Comparison of ENCODE assay signal across 8 mouse cellular contexts in the genomic region with DNA sequence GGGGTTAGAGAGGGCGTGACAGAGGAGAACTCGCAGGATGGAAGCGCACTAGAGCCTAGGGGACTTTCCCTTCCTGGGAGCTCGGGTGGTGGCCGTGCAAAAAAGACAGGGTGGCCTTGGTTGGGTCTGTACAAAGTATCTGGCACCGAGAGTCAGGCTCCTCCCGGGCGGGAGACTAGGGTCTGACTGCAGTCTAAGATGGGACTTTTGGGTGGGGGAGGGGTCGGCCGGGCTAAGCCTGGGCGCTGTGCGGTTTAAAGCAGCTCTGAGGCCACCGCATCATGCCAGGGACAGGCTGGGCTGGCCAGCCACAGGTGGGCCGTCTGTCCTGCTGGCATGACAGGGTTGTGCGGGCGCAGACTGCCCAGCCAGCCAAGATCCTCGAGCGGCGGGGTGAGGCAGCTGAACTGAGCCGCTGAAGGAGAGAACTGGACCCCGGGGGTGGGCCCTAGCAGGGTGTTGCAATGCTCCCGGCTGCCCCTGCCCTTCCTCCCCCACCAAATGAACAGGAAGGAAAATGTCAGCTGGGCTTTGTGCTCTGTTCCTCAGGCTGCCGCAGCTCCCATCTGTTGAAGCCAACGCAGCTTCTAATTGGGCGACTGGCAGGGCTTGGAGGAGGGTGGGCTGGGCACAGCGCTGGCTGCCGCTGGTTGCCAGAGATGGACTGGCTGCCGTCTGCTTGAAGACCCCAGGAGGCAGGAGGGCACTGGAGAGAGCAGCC. TPM values are rescaled to one million over a fixed set of nuclear protein-coding genes. Genes with fewer than 3 reads are reported as not detected.
DNase-seq lines count a peak whose midpoint lies in the region; ATAC-seq and TF ChIP-seq lines count a peak whose summit lies in the region.

No protein-coding gene starts in this region.

- peak; percentile 95 for DNase-seq in heart, adult 11 months
- DNase-seq in heart, adult 8-10 months (ENCODE audit: low spot score), result no peak
- peak; percentile 85 for DNase-seq in cerebellum, adult 9-11 months
- DNase-seq in frontal cortex, adult 2 months (ENCODE audit: extremely low spot score in 1 of 2, low spot score in 1 of 2), result peak; percentile 58 to 79
- DNase-seq in hindbrain, postnatal 0 days (ENCODE audit: low spot score), result peak; percentile 90
- DNase-seq in liver, embryonic 14.5 days (ENCODE audit: low read depth in 3 of 3, low spot score in 3 of 3), result no peak
- peak; percentile 84 to 90 for DNase-seq in right cerebral cortex, postnatal 10 days (ENCODE audit: low spot score in 2 of 2)

- WGBS in hindbrain, postnatal 0 days, result under 1% methylated on average over 28 of the region's 28 CpGs
- WGBS in liver, embryonic 14.5 days (ENCODE audit: insufficient replicate concordance), result under 1% methylated on average over 28 of the region's 28 CpGs

- H3K27me3 ChIP-seq in hindbrain, postnatal 0 days (ENCODE audit: insufficient read depth, low read length), result no peaks in the 10 kb centered on the region
- peaks cover 44% of the 10 kb centered on the region for H3K27me3 ChIP-seq in liver, embryonic 14.5 days (ENCODE audit: control insufficient read depth, insufficient read depth, low read length)

- H3K4me2 ChIP-seq in hindbrain, postnatal 0 days (ENCODE audit: low read depth, low read length), result peak overlapping the region; percentile 91
- peak overlapping the region; percentile 47 for H3K4me2 ChIP-seq in liver, embryonic 14.5 days (ENCODE audit: low read depth)

- no peak for TF ChIP-seq CTCF in hindbrain, postnatal 0 days (IDR thresholded peaks at IDR 0.05; ENCODE audit: low read depth)
- no peak for TF ChIP-seq CTCF in liver, embryonic 14.5 days (IDR thresholded peaks at IDR 0.05; ENCODE audit: low read depth)

- no peaks in the 10 kb centered on the region for H3K36me3 ChIP-seq in hindbrain, postnatal 0 days (ENCODE audit: insufficient read depth, low read length)
- no peaks in the 10 kb centered on the region for H3K36me3 ChIP-seq in liver, embryonic 14.5 days (replicated peaks; ENCODE audit: control insufficient read depth, insufficient read depth, low read depth)

- H3K4me3 ChIP-seq in hindbrain, postnatal 0 days (ENCODE audit: low read length), result peak overlapping the region; percentile 65
- peak overlapping the region in 1 of 2 experiments; percentile 35; a peak in 1 of 4 replicates for H3K4me3 ChIP-seq in liver, embryonic 14.5 days (ENCODE audit: insufficient read depth in 1 of 2, low read depth in 2 of 2, low read length in 2 of 2)

- no peaks in the 10 kb centered on the region for H3K9me3 ChIP-seq in hindbrain, postnatal 0 days (ENCODE audit: low read length)
- H3K9me3 ChIP-seq in liver, embryonic 14.5 days (ENCODE audit: control insufficient read depth, low read length), result no peaks in the 10 kb centered on the region

- peak overlapping the region; percentile 87 for H3K27ac ChIP-seq in hindbrain, postnatal 0 days
- H3K27ac ChIP-seq in liver, embryonic 14.5 days, result no peak overlapping the region

- peak; percentile 85 for ATAC-seq in hindbrain, postnatal 0 days
- ATAC-seq in liver, embryonic 14.5 days (ENCODE audit: insufficient read depth), result no peak
- ATAC-seq in CD4-positive, CD25-positive, alpha-beta regulatory T cell, adult 4 months, result no peak

- H3K4me1 ChIP-seq in hindbrain, postnatal 0 days (ENCODE audit: insufficient read depth, low read length), result peaks cover 16% of the 10 kb centered on the region
- no peaks in the 10 kb centered on the region for H3K4me1 ChIP-seq in liver, embryonic 14.5 days (replicated peaks; ENCODE audit: control insufficient read depth in 2 of 2, insufficient read depth in 2 of 2, low read length in 1 of 2)

- no peak for TF ChIP-seq EP300 in liver, embryonic 14.5 days (IDR thresholded peaks at IDR 0.05; ENCODE audit: low read depth)

- H3K9ac ChIP-seq in hindbrain, postnatal 0 days (replicated peaks; ENCODE audit: low read length), result peak overlapping the region; percentile 69
- H3K9ac ChIP-seq in liver, embryonic 14.5 days (replicated peaks), result no peak overlapping the region

RNA-seq across cellular contexts. Expression of a gene that starts 1.1 kb away (rescaled TPM):
- 1 to 10 TPM; 3.8 to 6.3 (median 4.7) TPM for total RNA-seq in heart, adult 8-10 months (2022)
- polyA plus RNA-seq in frontal cortex, adult 2 months (2012; rRNA removed), result 53.9 and 61.9 TPM in 2 replicates
- 48.3 and 51.0 TPM in 2 replicates for total RNA-seq in hindbrain, postnatal 0 days (2014; rRNA removed)
- polyA plus RNA-seq in hindbrain, postnatal 0 days (2015; fragmentation: Nextera tagmentation; extraction: Ambion mirVana), result 60.0 and 64.7 TPM in 2 replicates
- polyA plus RNA-seq in liver, embryonic 14.5 days (2012; rRNA removed), result 0.03 and 0.08 TPM in 2 replicates
- 0.04 TPM in 1 of 2 replicates, not detected in the other for polyA plus RNA-seq in liver, embryonic 14.5 days (2014; fragmentation: Nextera tagmentation; extraction: Ambion mirVana)
- polyA plus RNA-seq in CD4-positive, CD25-positive, alpha-beta regulatory T cell, adult 4 months (2017; shearing (Covaris generic)), result not detected

Comparison
In these comparisons a context has a peak if more than half of its experiments do, and no peak if none do; other contexts are left out.
1. DNase-seq: peak in heart, adult 11 months (single experiment), cerebellum, adult 9-11 months (single experiment), frontal cortex, adult 2 months (2 of 2), hindbrain, postnatal 0 days (single experiment) and right cerebral cortex, postnatal 10 days (2 of 2); none in heart, adult 8-10 months (single experiment) and liver, embryonic 14.5 days (0 of 3).
2. RNA of a gene that starts 1.1 kb away (polyA plus RNA-seq): 60.0 to 64.7 TPM in hindbrain, postnatal 0 days and 53.9 to 61.9 TPM in frontal cortex, adult 2 months; 0.03 to 0.08 TPM in liver, embryonic 14.5 days and not detected in CD4-positive, CD25-positive, alpha-beta regulatory T cell, adult 4 months; every median in the first group is over 10 times any median in the second.